Mouse (Mus musculus): Measurements from ENCODE around the gene Ap4s1. TPM values are rescaled to one million over a fixed set of nuclear protein-coding genes. Genes with fewer than 3 reads are reported as not detected.

Ap4s1 gene
- polyA plus RNA-seq, 1 experiment from 2014 or later: 63.2 TPM

DNA sequence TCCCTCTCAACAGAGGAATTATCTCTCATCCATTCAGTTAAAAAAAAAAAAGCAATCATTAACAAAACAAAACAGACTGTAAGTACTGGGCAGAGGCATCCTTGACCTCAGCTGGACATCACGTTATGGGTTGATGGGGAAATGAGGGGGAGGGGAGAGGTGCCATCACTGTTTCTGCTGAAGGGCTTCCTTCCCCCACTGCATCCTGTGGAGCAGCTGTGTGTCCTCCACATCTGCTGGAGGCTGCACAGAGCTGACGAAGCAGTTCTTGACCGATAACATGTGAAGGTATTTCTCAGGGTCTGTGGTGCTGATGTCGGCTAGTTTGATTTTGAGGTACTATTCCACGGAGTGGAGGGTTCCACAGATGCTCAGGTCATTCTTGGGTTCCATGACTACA is 19.3 kb downstream of the Ap4s1 start:
- WGBS: 69% methylated on average over 5 of the region's 5 CpGs
- H3K9ac ChIP-seq (replicated peaks; ENCODE audit: low read depth, low read length): no peak overlapping the region
- H3K4me2 ChIP-seq (ENCODE audit: low read depth, low read length): no peak overlapping the region
- H3K4me3 ChIP-seq (ENCODE audit: low read depth, low read length): no peak overlapping the region
- no peak for ATAC-seq (ENCODE audit: low read depth)
- H3K27ac ChIP-seq (ENCODE audit: low read depth, low read length): no peak overlapping the region
- H3K27me3 ChIP-seq (ENCODE audit: control insufficient read depth, insufficient read depth, low read length): no peaks in the 10 kb centered on the region
- no peaks in the 10 kb centered on the region for H3K36me3 ChIP-seq (ENCODE audit: control insufficient read depth, insufficient read depth, low read length)
- no peaks in the 10 kb centered on the region for H3K9me3 ChIP-seq (ENCODE audit: control insufficient read depth, low read length)
- no peaks in the 10 kb centered on the region for H3K4me1 ChIP-seq (ENCODE audit: control insufficient read depth, insufficient read depth, low read length)

DNA sequence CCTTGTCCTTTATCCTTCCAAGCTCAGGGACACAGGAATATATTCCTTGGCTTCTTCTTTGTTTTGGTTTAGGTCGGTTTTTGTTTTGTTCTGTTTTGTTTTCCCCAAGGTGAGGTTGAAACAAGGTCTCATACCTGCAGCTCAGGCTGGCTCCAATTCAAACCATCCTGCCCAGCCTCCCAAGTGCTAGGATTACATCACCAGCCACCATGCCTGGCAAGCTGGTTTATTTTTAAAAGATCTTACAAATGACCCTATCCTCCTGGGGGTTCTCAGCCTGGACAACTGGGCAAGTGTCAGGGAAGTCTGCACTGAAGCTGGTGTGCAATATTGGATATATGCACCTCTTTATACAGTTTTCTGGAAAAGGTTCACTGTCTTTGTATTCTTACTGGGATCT is 21.9 kb downstream of the Ap4s1 start:
- no peak for ATAC-seq (ENCODE audit: low read depth)
- H3K4me3 ChIP-seq (ENCODE audit: low read depth, low read length): no peak overlapping the region
- no peaks in the 10 kb centered on the region for H3K4me1 ChIP-seq (ENCODE audit: control insufficient read depth, insufficient read depth, low read length)
- H3K4me2 ChIP-seq (ENCODE audit: low read depth, low read length): no peak overlapping the region
- no peak overlapping the region for H3K27ac ChIP-seq (ENCODE audit: low read depth, low read length)
- H3K27me3 ChIP-seq (ENCODE audit: control insufficient read depth, insufficient read depth, low read length): no peaks in the 10 kb centered on the region
- no peaks in the 10 kb centered on the region for H3K36me3 ChIP-seq (ENCODE audit: control insufficient read depth, insufficient read depth, low read length)
- H3K9ac ChIP-seq (replicated peaks; ENCODE audit: low read depth, low read length): no peak overlapping the region
- no peaks in the 10 kb centered on the region for H3K9me3 ChIP-seq (ENCODE audit: control insufficient read depth, low read length)
- WGBS: 67% methylated on average over 1 of the region's 1 CpGs

DNA sequence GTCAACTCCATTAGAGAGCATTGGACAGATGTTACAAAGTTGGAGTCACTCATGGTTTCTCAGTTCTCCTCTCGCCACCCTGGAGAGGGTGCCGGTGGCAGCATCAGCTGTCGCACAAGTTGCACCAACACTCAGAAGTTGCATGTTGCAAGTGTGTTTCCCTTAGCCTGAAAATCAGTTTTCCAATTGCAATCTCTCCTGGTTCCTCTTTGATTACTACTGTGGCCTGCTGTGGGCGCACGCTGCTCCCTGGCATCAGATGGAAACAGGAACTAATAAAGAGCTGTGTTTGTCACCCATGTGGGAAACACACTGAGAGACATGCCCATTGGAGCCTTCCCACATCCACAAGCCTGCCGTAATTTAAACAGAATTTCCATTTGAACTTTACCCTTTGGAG is 27.8 kb downstream of the Ap4s1 start:
- ATAC-seq (ENCODE audit: low read depth): no peak
- Histone ChIP-seq H3K4me1 (ENCODE audit: control insufficient read depth, insufficient read depth, low read length) (no peaks in the 10 kb centered on the region), H3K4me3 (ENCODE audit: low read depth, low read length) (no peak overlapping the region), H3K9me3 (ENCODE audit: control insufficient read depth, low read length) (no peaks in the 10 kb centered on the region), H3K27me3 (ENCODE audit: control insufficient read depth, insufficient read depth, low read length) (no peaks in the 10 kb centered on the region), H3K36me3 (ENCODE audit: control insufficient read depth, insufficient read depth, low read length) (no peaks in the 10 kb centered on the region), H3K4me2 (ENCODE audit: low read depth, low read length) (no peak overlapping the region), H3K9ac (replicated peaks; ENCODE audit: low read depth, low read length) (no peak overlapping the region), H3K27ac (ENCODE audit: low read depth, low read length) (no peak overlapping the region)
- WGBS: 93% methylated on average over 6 of the region's 6 CpGs

- Histone ChIP-seq H3K27me3 (ENCODE audit: control insufficient read depth, insufficient read depth, low read length) (no peaks in the 10 kb centered on the region), H3K4me1 (ENCODE audit: control insufficient read depth, insufficient read depth, low read length) (no peaks in the 10 kb centered on the region), H3K27ac (ENCODE audit: low read depth, low read length) (no peak overlapping the region), H3K4me2 (ENCODE audit: low read depth, low read length) (no peak overlapping the region), H3K9me3 (ENCODE audit: control insufficient read depth, low read length) (no peaks in the 10 kb centered on the region), H3K36me3 (ENCODE audit: control insufficient read depth, insufficient read depth, low read length) (no peaks in the 10 kb centered on the region), H3K9ac (replicated peaks; ENCODE audit: low read depth, low read length) (no peak overlapping the region), H3K4me3 (ENCODE audit: low read depth, low read length) (no peak overlapping the region)
- 95% methylated on average over 8 of the region's 8 CpGs for WGBS
- ATAC-seq (ENCODE audit: low read depth): no peak
These were observed 31.0 kb downstream of the Ap4s1 start for GRCm38 (mm10) chr12:51721836-51722235.

- Histone ChIP-seq H3K4me1 (ENCODE audit: control insufficient read depth, insufficient read depth, low read length) (no peaks in the 10 kb centered on the region), H3K36me3 (ENCODE audit: control insufficient read depth, insufficient read depth, low read length) (no peaks in the 10 kb centered on the region), H3K4me2 (ENCODE audit: low read depth, low read length) (no peak overlapping the region), H3K9ac (replicated peaks; ENCODE audit: low read depth, low read length) (no peak overlapping the region), H3K27me3 (ENCODE audit: control insufficient read depth, insufficient read depth, low read length) (no peaks in the 10 kb centered on the region), H3K4me3 (ENCODE audit: low read depth, low read length) (no peak overlapping the region), H3K9me3 (ENCODE audit: control insufficient read depth, low read length) (no peaks in the 10 kb centered on the region), H3K27ac (ENCODE audit: low read depth, low read length) (no peak overlapping the region)
- WGBS: 72% methylated on average over 11 of the region's 11 CpGs
- no peak for ATAC-seq (ENCODE audit: low read depth)
These were observed 38.2 kb downstream of the Ap4s1 start for GRCm38 (mm10) chr12:51729058-51729457.

DNA sequence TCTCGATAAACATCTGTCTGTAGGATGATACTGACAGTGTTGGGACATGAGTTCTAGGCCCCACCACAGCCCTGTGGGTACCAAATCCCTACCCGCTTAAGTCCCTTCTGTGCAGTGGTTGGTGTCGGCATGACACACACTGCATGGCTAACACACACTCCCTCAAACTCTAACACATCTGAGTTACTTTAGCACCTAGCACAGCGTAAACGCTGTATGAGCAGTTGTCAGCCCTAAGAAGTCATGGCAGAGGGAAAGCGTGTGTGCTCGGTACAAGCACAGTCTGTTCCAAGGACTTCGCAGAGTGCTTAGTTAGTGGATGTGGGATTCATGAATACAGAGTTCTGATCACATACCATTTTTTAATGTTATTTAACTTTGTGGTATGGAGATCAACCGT is 39.0 kb downstream of the Ap4s1 start:
- 98% methylated on average over 9 of the region's 9 CpGs for WGBS
- H3K27ac ChIP-seq (ENCODE audit: low read depth, low read length): no peak overlapping the region

DNA sequence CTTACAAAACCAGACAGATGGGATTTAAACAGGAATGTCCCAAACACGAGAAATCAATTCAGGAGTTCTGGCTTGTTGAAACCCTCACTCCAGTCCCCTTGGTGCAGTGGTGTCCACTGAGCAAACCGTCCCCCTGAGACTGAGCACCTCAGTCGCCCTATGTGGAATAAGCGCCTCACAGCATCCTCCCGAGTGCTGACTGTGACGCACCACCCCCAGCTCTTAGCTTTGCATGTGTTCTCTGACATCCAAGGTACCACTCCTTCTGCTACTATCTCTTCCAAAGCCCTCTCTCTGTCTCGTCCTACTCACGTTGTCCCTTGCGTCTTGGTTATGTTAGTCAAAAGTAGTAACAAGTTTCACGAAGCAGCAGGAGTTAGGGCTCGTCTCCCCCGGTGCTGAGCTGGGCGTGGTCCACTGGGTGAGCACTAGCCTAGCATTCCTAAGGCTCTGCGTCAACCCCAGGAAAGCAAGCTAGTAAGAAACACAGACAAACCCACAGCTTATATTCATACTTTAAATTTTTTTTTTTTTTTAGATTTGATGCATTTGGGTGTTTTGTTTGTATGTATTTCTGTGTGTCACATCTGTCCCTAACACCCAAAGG is 43.9 kb downstream of the Ap4s1 start:
- H3K4me2 ChIP-seq (ENCODE audit: low read depth, low read length): no peak overlapping the region
- no peak overlapping the region for H3K27ac ChIP-seq (ENCODE audit: low read depth, low read length)
- ATAC-seq (ENCODE audit: low read depth): no peak
- no peaks in the 10 kb centered on the region for H3K4me1 ChIP-seq (ENCODE audit: control insufficient read depth, insufficient read depth, low read length)
- no peak overlapping the region for H3K4me3 ChIP-seq (ENCODE audit: low read depth, low read length)
- no peaks in the 10 kb centered on the region for H3K27me3 ChIP-seq (ENCODE audit: control insufficient read depth, insufficient read depth, low read length)
- H3K9ac ChIP-seq (replicated peaks; ENCODE audit: low read depth, low read length): no peak overlapping the region
- H3K36me3 ChIP-seq (ENCODE audit: control insufficient read depth, insufficient read depth, low read length): no peaks in the 10 kb centered on the region
- 82% methylated on average over 14 of the region's 14 CpGs for WGBS
- H3K9me3 ChIP-seq (ENCODE audit: control insufficient read depth, low read length): no peaks in the 10 kb centered on the region

More for the DNA sequence above, 39.0 kb downstream of the Ap4s1 start:
- ATAC-seq (ENCODE audit: low read depth): no peak
- H3K4me1 ChIP-seq (ENCODE audit: control insufficient read depth, insufficient read depth, low read length): no peaks in the 10 kb centered on the region
- H3K4me3 ChIP-seq (ENCODE audit: low read depth, low read length): no peak overlapping the region
- H3K36me3 ChIP-seq (ENCODE audit: control insufficient read depth, insufficient read depth, low read length): no peaks in the 10 kb centered on the region
- H3K9ac ChIP-seq (replicated peaks; ENCODE audit: low read depth, low read length): no peak overlapping the region
- H3K4me2 ChIP-seq (ENCODE audit: low read depth, low read length): no peak overlapping the region
- no peaks in the 10 kb centered on the region for H3K9me3 ChIP-seq (ENCODE audit: control insufficient read depth, low read length)
- no peaks in the 10 kb centered on the region for H3K27me3 ChIP-seq (ENCODE audit: control insufficient read depth, insufficient read depth, low read length)

GRCm38 (mm10) chr12:51735840-51736271 is 45.0 kb downstream of the Ap4s1 start:
- Histone ChIP-seq H3K27me3 (ENCODE audit: control insufficient read depth, insufficient read depth, low read length) (no peaks in the 10 kb centered on the region), H3K4me3 (ENCODE audit: low read depth, low read length) (no peak overlapping the region), H3K27ac (ENCODE audit: low read depth, low read length) (no peak overlapping the region), H3K4me2 (ENCODE audit: low read depth, low read length) (no peak overlapping the region), H3K9me3 (ENCODE audit: control insufficient read depth, low read length) (no peaks in the 10 kb centered on the region), H3K4me1 (ENCODE audit: control insufficient read depth, insufficient read depth, low read length) (no peaks in the 10 kb centered on the region), H3K9ac (replicated peaks; ENCODE audit: low read depth, low read length) (no peak overlapping the region), H3K36me3 (ENCODE audit: control insufficient read depth, insufficient read depth, low read length) (no peaks in the 10 kb centered on the region)
- 64% methylated on average over 7 of the region's 7 CpGs for WGBS
- ATAC-seq (ENCODE audit: low read depth): no peak

GRCm38 (mm10) chr12:51736381-51736780 is 45.5 kb downstream of the Ap4s1 start:
- no peak overlapping the region for H3K4me3 ChIP-seq (ENCODE audit: low read depth, low read length)
- no peaks in the 10 kb centered on the region for H3K36me3 ChIP-seq (ENCODE audit: control insufficient read depth, insufficient read depth, low read length)
- no peaks in the 10 kb centered on the region for H3K9me3 ChIP-seq (ENCODE audit: control insufficient read depth, low read length)
- H3K9ac ChIP-seq (replicated peaks; ENCODE audit: low read depth, low read length): no peak overlapping the region
- no peak for ATAC-seq (ENCODE audit: low read depth)
- H3K4me2 ChIP-seq (ENCODE audit: low read depth, low read length): no peak overlapping the region
- no peaks in the 10 kb centered on the region for H3K27me3 ChIP-seq (ENCODE audit: control insufficient read depth, insufficient read depth, low read length)
- WGBS: 70% methylated on average over 3 of the region's 3 CpGs
- H3K4me1 ChIP-seq (ENCODE audit: control insufficient read depth, insufficient read depth, low read length): no peaks in the 10 kb centered on the region
- H3K27ac ChIP-seq (ENCODE audit: low read depth, low read length): no peak overlapping the region

Data from neural tube, embryonic 14.5 days (tissue).